Mouse (Mus musculus) heart, embryonic 16.5 days (tissue): Measurements from ENCODE around the gene Ccdc162. TPM values are rescaled to one million over a fixed set of nuclear protein-coding genes. Genes with fewer than 3 reads are reported as not detected.
A peak's percentile ranks its signal among the peaks of the same experiment; 100 is the strongest.

Source experiments
- ATAC-seq: fragments of 200-750 bp; cut with Nextera tagmentation; replicated peaks from 2 replicates; pipeline ENCODE4 v1.8.0; 2017; ENCODE audit warnings: moderate number of reproducible peaks; ENCODE audit not compliant: insufficient read depth, low FRiP score; ENCODE audit errors: extremely low read depth
- H3K27ac ChIP-seq: fragments of 300-500 bp; sonication (generic); 2 replicates; pipeline ENCODE4 v1.5.1; 2014; ENCODE audit warnings: mild to moderate bottlenecking, low read length, control low read depth, moderate library complexity
- H3K27me3 ChIP-seq: fragments of 300-500 bp; sonication (generic); 2 replicates; pipeline ENCODE4 v1.6.1; 2014; ENCODE audit warnings: low read length, mixed read lengths; ENCODE audit not compliant: control insufficient read depth, insufficient read depth
- H3K36me3 ChIP-seq: fragments of 300-500 bp; sonication (generic); 2 replicates; pipeline ENCODE4 v1.6.1; 2014; ENCODE audit not compliant: control insufficient read depth, insufficient read depth
- H3K4me1 ChIP-seq: fragments of 300-500 bp; sonication (generic); 2 replicates; pipeline ENCODE4 v1.6.1; 2014; ENCODE audit warnings: low read length, mixed read lengths; ENCODE audit not compliant: control insufficient read depth, insufficient read depth
- H3K4me2 ChIP-seq: fragments of 300-500 bp; sonication (generic); 2 replicates; pipeline ENCODE4 v1.6.1; 2014; ENCODE audit warnings: low read depth, mild to moderate bottlenecking, control low read depth, low read length
- H3K4me3 ChIP-seq: fragments of 300-500 bp; sonication (generic); 2 replicates; pipeline ENCODE4 v1.5.1; 2014; ENCODE audit warnings: mild to moderate bottlenecking, control low read depth, low read length
- H3K9ac ChIP-seq: fragments of 300-500 bp; sonication (generic); 2 replicates; pipeline ENCODE4 v1.6.1; 2014; ENCODE audit warnings: low read length, control low read depth
- H3K9me3 ChIP-seq: fragments of 300-500 bp; sonication (generic); replicated peaks from 2 replicates; pipeline ENCODE4 v1.6.1; 2016; ENCODE audit warnings: low read length; ENCODE audit not compliant: control insufficient read depth
- WGBS: fragments of 180-500 bp; shearing (Covaris S2); extraction: QIAGEN DNeasy Blood & Tissue Kit; methylation state at CpG from one replicate; pipeline ENCODE4 v1.1.7; 2014; 5-methylcytosine and 5-hydroxymethylcytosine counted together
- polyA plus RNA-seq: library from polyadenylated mRNA; unstranded; fragments of >200 nt; fragmentation: Nextera tagmentation; extraction: Ambion mirVana; gene quantifications from 2 replicates; pipeline ENCODE4 v1.2.1, GENCODE M21; 2015

Ccdc162 gene
- polyA plus RNA-seq, 1 experiment from 2014 or later = 1.2 TPM

DNA sequence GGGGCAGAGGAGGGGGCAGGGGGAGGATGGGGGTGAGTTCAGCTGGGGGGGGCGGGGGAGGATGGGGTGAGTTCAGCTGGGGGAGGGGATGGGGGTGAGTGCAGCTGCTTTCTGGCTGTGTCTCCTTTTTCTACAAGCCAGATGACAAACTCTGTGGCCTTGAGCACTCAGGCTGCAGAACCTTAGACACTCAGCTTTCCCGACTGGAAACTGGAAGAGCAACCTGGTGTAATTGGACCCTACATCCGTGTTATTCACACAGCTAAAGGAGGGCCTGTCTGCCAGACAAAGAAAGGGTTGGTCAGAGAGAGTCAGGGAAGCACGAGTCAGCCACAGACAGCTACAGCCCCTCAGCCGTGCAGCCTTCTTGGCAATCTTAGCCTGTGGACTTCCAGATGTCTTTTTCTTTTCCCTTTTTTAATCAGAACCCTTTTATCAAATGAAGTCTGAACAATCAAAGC is 133.5 kb downstream of the Ccdc162 start:
- Histone ChIP-seq H3K4me2 (no peak overlapping the region), H3K27ac (no peak overlapping the region), H3K4me3 (no peak overlapping the region), H3K9me3 (no peaks in the 10 kb centered on the region), H3K4me1 (peaks cover 12% of the 10 kb centered on the region), H3K9ac (no peak overlapping the region), H3K36me3 (no peaks in the 10 kb centered on the region), H3K27me3 (no peaks in the 10 kb centered on the region)
- ATAC-seq = 0 out of 2 replicates have a peak, but pooled peaks have one; percentile 54
- 26% methylated on average over 5 of the region's 5 CpGs for WGBS

DNA sequence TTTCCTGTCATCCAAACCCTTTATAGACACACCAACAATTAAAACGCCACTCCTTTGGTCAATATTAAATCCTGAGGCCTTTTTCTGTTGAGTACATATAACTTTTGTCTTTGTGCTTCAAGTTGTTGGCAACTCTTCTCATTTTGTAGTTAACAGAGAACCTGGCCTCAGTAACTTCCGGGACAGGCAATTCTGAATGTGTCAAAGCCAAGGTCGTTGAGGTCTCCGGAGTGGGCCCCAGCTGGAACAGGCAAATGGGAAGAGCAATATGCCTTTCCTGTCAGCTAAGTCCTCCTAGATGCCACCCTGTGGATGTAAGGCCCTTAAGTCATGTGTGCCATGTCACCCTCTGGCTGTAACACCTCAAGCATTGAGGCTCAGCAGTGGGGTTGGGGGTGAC is 136.0 kb downstream of the Ccdc162 start:
- no peaks in the 10 kb centered on the region for H3K27me3 ChIP-seq
- peaks cover 9% of the 10 kb centered on the region for H3K4me1 ChIP-seq
- no peaks in the 10 kb centered on the region for H3K36me3 ChIP-seq
- ATAC-seq = no peak
- no peak overlapping the region for H3K4me3 ChIP-seq
- no peak overlapping the region for H3K4me2 ChIP-seq
- WGBS = 53% methylated on average over 4 of the region's 4 CpGs
- H3K27ac ChIP-seq = peak overlapping the region; percentile 33
- no peak overlapping the region for H3K9ac ChIP-seq
- H3K9me3 ChIP-seq = no peaks in the 10 kb centered on the region

GRCm38 (mm10) chr10:41578541-41578940 is 137.9 kb downstream of the Ccdc162 start:
- no peak overlapping the region for H3K27ac ChIP-seq

DNA sequence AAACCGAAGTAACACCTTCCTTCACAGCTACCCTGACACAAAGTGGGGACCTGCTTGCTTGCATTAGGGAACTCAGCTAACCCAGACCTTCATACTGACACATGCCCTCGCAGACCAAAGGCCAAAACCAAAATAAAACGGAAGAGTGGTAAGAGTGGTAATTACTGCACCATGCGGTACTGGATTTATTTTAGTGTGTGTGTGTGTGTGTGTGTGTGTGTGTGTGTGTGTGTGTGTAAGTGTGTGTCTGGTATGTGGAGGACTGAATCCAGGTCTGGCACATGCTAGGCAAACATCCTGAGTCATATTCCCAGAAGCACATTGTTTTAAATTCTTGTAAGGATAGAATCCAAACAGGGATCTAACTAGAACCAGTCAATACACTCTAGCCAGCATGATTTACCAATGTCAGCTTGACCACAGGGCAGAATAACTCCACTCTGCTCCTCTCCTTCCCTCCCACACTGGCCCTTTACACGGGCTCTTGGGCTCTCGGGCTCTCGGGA is 140.1 kb downstream of the Ccdc162 start:
- H3K36me3 ChIP-seq = no peaks in the 10 kb centered on the region
- no peak overlapping the region for H3K9ac ChIP-seq
- no peaks in the 10 kb centered on the region for H3K27me3 ChIP-seq
- no peaks in the 10 kb centered on the region for H3K9me3 ChIP-seq
- WGBS = 74% methylated on average over 7 of the region's 7 CpGs
- no peak overlapping the region for H3K27ac ChIP-seq
- no peak overlapping the region for H3K4me2 ChIP-seq
- peaks cover 20% of the 10 kb centered on the region for H3K4me1 ChIP-seq
- ATAC-seq = no peak
- no peak overlapping the region for H3K4me3 ChIP-seq

More at GRCm38 (mm10) chr10:41578541-41578940, 137.9 kb downstream of the Ccdc162 start:
- Histone ChIP-seq H3K27me3 (no peaks in the 10 kb centered on the region), H3K36me3 (no peaks in the 10 kb centered on the region), H3K9me3 (no peaks in the 10 kb centered on the region), H3K9ac (no peak overlapping the region), H3K4me3 (no peak overlapping the region), H3K4me1 (peaks cover 12% of the 10 kb centered on the region), H3K4me2 (no peak overlapping the region)
- 79% methylated on average over 1 of the region's 1 CpGs for WGBS
- no peak for ATAC-seq

DNA sequence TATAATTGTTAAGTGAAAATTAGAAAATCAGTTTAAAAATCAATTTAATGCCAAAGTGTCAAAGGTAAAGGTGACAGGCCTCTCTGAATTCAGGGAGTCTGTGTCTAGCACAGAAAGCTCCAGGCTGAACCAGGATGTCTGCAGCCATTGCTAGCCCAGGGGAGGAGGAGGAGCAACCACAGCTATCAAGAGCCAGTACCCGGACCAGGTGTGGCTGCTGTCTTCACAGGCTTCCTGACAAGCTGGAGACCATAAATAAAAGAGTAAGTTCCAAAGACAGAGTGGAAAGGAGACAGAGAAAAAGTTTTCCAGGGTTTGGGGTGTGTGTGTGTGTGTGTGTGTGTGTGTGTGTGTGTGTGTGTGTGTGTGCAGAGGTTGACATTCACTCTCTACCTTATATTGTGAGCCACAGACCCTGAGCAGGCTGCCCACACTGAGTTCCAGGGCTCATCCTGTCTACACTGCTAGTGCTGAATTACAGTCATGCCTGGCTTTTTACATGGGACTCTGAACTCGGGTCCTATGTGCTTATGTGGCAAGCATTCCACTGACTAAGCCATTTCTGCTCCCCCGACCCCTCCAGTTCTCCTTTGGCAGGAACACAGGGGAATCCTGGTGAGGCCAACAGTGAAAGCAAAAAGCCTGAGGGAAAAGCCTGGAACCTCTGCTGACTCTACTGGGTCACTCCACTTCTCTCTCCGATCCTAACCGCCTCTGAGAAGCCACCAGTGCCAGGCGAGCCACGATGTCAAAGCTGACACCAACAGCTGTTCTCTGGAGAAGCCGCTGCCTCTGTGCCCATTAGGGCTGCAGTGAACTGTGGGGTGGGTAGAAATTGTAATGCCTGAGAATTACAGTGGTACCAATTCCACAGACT is 140.7 kb downstream of the Ccdc162 start:
- H3K36me3 ChIP-seq = no peaks in the 10 kb centered on the region
- H3K27me3 ChIP-seq = no peaks in the 10 kb centered on the region
- H3K27ac ChIP-seq = 0 out of 2 replicates have a peak overlapping the region, but pooled peaks have one; percentile 19
- 60% methylated on average over 8 of the region's 8 CpGs for whole genome bisulfite sequencing
- no peak overlapping the region for H3K4me2 ChIP-seq
- no peak overlapping the region for H3K4me3 ChIP-seq
- no peak overlapping the region; the same call in 1 of the 2 replicates for H3K9ac ChIP-seq
- peaks cover 18% of the 10 kb centered on the region for H3K4me1 ChIP-seq
- ATAC-seq = no peak
- H3K9me3 ChIP-seq = no peaks in the 10 kb centered on the region

DNA sequence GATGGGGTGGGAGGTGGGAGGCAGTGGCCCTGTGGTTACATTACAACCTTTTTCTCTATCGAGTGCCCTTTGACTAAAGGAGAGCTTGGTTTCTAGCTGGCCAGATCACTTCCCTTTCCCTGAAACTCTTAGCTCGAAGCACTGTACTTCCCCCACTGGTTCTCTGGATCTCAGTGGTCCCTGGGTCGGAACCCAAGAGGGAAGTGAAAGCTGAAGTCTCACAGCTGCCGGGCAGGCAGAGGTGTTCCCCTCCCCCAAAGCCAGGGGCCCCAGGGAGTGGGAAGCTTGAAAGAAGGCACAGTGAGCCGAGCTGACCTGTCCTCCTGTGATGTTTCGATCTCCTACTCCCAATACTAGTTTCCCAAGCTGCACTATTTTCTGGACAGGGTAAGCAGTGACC is 143.2 kb downstream of the Ccdc162 start:
- Histone ChIP-seq H3K27me3 (no peaks in the 10 kb centered on the region), H3K4me1 (peaks cover 18% of the 10 kb centered on the region), H3K36me3 (no peaks in the 10 kb centered on the region), H3K4me3 (no peak overlapping the region), H3K4me2 (peak overlapping the region; percentile 16), H3K9me3 (no peaks in the 10 kb centered on the region), H3K27ac (peak overlapping the region; percentile 30; the same call in 1 of the 2 replicates), H3K9ac (peak overlapping the region; percentile 30; the same call in 1 of the 2 replicates)
- peak; percentile 15; the same call in 1 of the 2 replicates for ATAC-seq
- WGBS = 11% methylated on average over 6 of the region's 6 CpGs

DNA sequence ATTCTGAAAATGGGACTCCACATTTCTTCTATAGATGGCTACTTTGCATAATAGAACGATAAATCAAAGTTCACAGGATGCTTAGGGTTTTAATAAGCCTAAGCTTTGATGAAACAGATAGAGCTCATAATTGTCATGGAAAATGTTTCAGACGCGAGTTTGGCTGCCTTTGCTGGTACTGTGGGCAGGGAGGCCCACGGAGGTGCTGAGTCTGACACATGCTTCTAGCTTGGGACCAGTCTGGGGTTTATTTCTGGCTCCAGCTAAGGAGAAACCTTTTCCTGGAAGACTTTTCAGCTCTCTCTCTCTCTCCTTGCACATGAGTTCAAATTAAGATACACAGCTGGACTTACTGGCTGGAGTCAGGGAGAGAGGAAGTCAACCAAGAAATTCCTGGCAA is 144.2 kb downstream of the Ccdc162 start:
- 71% methylated on average over 4 of the region's 4 CpGs for WGBS
- H3K27me3 ChIP-seq = no peaks in the 10 kb centered on the region
- no peaks in the 10 kb centered on the region for H3K9me3 ChIP-seq
- H3K4me2 ChIP-seq = no peak overlapping the region
- no peaks in the 10 kb centered on the region for H3K36me3 ChIP-seq
- H3K27ac ChIP-seq = no peak overlapping the region
- H3K9ac ChIP-seq = no peak overlapping the region
- H3K4me3 ChIP-seq = no peak overlapping the region
- ATAC-seq = no peak
- peaks cover 18% of the 10 kb centered on the region for H3K4me1 ChIP-seq

- H3K27me3 ChIP-seq = no peaks in the 10 kb centered on the region
- H3K4me2 ChIP-seq = no peak overlapping the region
- peaks cover 18% of the 10 kb centered on the region for H3K4me1 ChIP-seq
- H3K9ac ChIP-seq = no peak overlapping the region
- no peaks in the 10 kb centered on the region for H3K9me3 ChIP-seq
- H3K36me3 ChIP-seq = no peaks in the 10 kb centered on the region
- 79% methylated on average over 4 of the region's 4 CpGs for WGBS
- H3K27ac ChIP-seq = no peak overlapping the region
- H3K4me3 ChIP-seq = no peak overlapping the region
- no peak for ATAC-seq
Measured at GRCm38 (mm10) chr10:41571065-41571464, 145.4 kb downstream of the Ccdc162 start.

- Histone ChIP-seq H3K27ac (no peak overlapping the region), H3K36me3 (no peaks in the 10 kb centered on the region), H3K4me1 (peaks cover 19% of the 10 kb centered on the region), H3K27me3 (no peaks in the 10 kb centered on the region), H3K9ac (no peak overlapping the region), H3K4me2 (no peak overlapping the region), H3K9me3 (no peaks in the 10 kb centered on the region), H3K4me3 (no peak overlapping the region)
- no peak for ATAC-seq
- WGBS = 45% methylated on average over 3 of the region's 3 CpGs
Measured at GRCm38 (mm10) chr10:41568306-41568705, 148.1 kb downstream of the Ccdc162 start.
